Mouse (Mus musculus) right cerebral cortex, postnatal 25 days (tissue): Measurements from ENCODE around the gene Cd163l1.

ENCODE experiments used
- DNase-seq: peaks from one replicate; pipeline ENCODE4 v3.0.0; 2022

Gene Cd163l1

DNA sequence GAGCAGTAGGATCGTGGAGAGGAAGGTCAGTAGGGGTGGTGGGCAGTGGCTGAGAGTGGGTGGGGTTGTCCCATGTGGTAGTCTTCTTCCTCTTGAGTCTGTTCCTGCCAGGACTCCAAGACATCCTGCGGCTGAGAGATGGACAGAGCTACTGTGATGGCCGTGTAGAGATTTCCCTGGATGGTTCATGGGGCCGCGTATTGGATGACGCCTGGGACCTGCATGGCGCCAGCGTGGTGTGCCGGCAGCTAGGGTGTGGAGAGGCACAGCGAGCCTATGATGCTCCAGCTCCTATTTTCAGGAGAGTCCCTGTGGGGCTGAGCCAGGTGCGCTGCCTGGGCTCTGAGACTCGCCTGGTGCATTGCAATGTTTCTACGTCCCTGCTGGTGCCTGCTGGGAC, 6.1 kb downstream of the Cd163l1 start:
- DNase-seq: no peak

DNA sequence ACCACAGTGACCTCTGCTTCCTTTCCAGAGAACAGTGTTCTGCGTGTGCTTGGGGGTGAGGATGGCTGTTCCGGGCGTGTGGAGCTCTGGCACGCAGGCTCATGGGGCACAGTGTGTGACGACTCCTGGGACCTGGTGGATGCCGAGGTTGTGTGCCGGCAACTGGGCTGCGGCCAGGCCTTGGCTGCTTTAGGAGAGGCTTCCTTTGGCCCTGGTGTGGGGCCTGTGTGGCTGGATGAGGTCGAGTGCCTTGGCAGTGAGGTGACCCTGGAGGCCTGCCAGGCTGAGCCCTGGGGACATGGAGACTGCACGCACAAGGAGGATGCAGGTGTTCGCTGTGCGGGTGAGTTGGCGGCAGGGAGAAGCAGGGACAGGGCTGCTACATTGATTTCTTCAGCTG, 10.4 kb downstream of the Cd163l1 start:
- DNase-seq: no peak

DNA sequence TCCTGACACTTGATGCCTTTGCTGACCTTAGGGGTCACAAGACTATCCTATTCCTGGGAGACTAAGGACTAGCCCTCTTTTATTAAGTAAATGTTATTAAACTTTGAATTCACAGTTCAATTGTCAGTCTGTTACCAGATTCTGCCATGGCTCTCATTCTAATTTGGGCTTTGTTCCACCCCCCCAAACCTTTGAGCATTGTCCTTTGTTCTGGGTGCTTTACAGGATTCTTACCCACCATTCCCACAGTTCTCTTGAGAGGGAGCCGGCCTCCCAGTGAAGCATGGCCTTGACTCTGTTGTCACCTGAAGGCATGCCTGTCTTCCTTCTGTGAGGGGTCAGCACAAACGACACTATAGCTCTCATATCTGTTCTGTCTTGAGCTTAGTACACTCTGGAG, 13.0 kb downstream of the Cd163l1 start:
- DNase-seq: no peak

- no peak for DNase-seq
Measured at GRCm38 (mm10) chr7:140233696-140234095, 15.6 kb downstream of the Cd163l1 start.

DNA sequence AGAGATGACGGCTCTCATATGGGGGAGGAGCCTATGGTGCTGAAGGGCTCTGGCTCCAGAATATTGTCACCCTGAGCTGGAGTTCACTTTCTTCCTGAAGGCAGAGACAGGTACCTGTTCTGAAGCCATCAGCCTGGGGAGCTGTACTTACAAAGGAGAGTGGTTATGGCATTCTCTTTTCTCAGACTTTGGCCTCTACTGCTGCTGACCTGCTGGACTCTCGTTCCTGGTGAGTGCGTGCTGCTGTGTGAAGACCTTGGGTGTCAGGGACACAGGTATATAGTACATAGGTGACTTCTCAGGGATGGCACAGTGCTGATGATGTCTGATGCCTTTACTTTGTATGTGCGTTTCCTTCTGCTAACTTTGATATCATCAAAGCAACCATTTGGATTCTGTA, 29.1 kb downstream of the Cd163l1 start, which contains the start of gene 5830411N06Rik:
Gene 5830411N06Rik, plus strand, starts transcription at position 69 of the 400 bp plus-strand sequence.
- no peak for DNase-seq

DNA sequence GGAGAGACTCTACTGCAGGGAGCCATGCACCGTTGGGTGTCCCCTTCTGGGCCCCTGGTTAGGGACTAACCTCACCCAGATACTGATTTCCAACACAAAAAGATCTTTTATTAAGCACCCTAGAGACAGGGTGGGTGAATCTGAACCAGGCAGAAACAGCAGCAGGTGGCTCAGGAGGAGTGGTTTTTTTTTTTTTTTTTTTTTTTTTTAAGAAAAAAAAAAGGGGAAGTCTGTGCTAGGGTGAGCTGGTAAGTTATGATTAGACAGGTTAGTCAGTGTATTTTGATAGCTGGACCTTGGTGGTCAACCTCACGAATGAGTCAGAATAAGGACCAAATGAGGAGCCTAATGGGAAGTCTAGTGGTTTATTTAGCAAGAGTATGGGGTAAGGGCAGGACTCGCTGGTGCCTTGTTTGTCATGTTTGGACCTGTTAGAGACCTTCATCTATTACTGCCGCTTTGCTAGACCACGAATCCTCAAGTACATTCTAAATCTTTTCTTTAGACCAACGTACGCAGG, 35.8 kb downstream of the Cd163l1 start:
- DNase-seq: no peak
